Mouse (Mus musculus): ENCODE measurements around the gene Arhgef3. TPM values are rescaled to one million over a fixed set of nuclear protein-coding genes. Genes with fewer than 3 reads are reported as not detected.

Gene Arhgef3
- polyA plus RNA-seq, 1 experiment from 2014 or later, result 2.9 TPM

GRCm38 (mm10) chr14:27249121-27249520 is 134.4 kb downstream of the Arhgef3 start:
- no peak for ATAC-seq (replicated peaks; ENCODE audit: low FRiP score)
- WGBS, result 88% methylated on average over 1 of the region's 1 CpGs

DNA sequence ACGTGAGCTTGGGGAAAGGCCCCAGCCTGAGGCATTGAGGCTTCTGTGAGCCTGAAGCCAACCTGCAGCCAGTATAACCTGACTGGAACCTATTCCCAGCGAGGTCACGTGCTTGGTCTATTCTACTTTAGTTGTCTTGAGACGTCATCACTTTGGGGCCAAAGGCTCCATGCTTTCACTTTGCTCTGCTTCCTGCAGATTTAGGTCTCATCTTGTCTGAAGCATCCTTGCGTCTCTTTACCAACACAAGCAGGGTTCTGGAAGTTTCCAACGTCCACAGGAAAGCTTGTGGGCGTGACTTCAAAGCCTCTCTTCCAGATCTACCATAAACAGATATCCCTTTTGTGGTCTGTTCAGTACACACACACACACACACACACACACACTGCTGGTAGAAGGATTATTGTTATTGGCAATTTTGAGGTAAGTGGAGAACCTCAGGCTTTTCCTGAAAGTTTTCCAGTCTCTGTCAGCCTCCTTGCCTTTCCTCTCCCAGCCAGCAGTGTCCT is 135.6 kb downstream of the Arhgef3 start:
- no peak overlapping the region for H3K4me3 ChIP-seq (ENCODE audit: low read depth, low read length)
- no peak overlapping the region for H3K27ac ChIP-seq (ENCODE audit: low read depth, low read length)
- H3K4me1 ChIP-seq (replicated peaks; ENCODE audit: control insufficient read depth, insufficient read depth, low read length), result no peaks in the 10 kb centered on the region
- H3K36me3 ChIP-seq (ENCODE audit: control insufficient read depth, insufficient read depth, low read length), result no peaks in the 10 kb centered on the region
- DNase-seq (ENCODE audit: low spot score), result no peak
- no peaks in the 10 kb centered on the region for H3K9me3 ChIP-seq (ENCODE audit: control insufficient read depth, low read length)
- H3K4me2 ChIP-seq (ENCODE audit: low read depth, low read length, severe bottlenecking), result no peak overlapping the region
- H3K9ac ChIP-seq (ENCODE audit: low read length), result no peak overlapping the region
- no peaks in the 10 kb centered on the region for H3K27me3 ChIP-seq (ENCODE audit: control insufficient read depth, insufficient read depth, low read length)
- WGBS, result 86% methylated on average over 7 of the region's 7 CpGs
- no peak for ATAC-seq (replicated peaks; ENCODE audit: low FRiP score)

More at GRCm38 (mm10) chr14:27249121-27249520, 134.4 kb downstream of the Arhgef3 start:
- Histone ChIP-seq H3K9ac (ENCODE audit: low read length) (no peak overlapping the region), H3K9me3 (ENCODE audit: control insufficient read depth, low read length) (no peaks in the 10 kb centered on the region), H3K4me3 (ENCODE audit: low read depth, low read length) (no peak overlapping the region), H3K4me2 (ENCODE audit: low read depth, low read length, severe bottlenecking) (no peak overlapping the region), H3K27me3 (ENCODE audit: control insufficient read depth, insufficient read depth, low read length) (no peaks in the 10 kb centered on the region), H3K4me1 (replicated peaks; ENCODE audit: control insufficient read depth, insufficient read depth, low read length) (no peaks in the 10 kb centered on the region), H3K36me3 (ENCODE audit: control insufficient read depth, insufficient read depth, low read length) (no peaks in the 10 kb centered on the region), H3K27ac (ENCODE audit: low read depth, low read length) (no peak overlapping the region)
- no peak for DNase-seq (ENCODE audit: low spot score)

DNA sequence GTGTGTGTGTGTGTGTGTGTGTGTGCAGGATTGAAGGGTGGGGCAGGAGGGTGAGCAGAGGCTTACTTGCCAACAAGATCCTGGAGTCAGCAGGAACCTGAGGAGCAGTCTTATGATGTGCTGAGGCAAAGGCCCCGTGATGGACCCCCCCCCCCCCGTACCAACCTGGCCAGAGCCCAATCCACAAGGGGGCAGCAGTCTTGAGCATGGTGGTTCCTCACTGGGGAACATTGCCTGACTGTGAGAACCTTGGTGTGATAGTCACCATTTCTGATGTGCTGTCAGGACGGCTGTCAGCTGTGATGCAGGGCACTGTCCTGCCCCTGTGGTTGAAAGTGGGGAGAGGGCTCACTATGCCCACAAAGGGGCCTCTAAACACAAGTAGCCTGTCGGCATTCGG is 138.7 kb downstream of the Arhgef3 start:
- Histone ChIP-seq H3K27me3 (ENCODE audit: control insufficient read depth, insufficient read depth, low read length) (no peaks in the 10 kb centered on the region), H3K4me2 (ENCODE audit: low read depth, low read length, severe bottlenecking) (no peak overlapping the region), H3K4me3 (ENCODE audit: low read depth, low read length) (no peak overlapping the region), H3K4me1 (replicated peaks; ENCODE audit: control insufficient read depth, insufficient read depth, low read length) (no peaks in the 10 kb centered on the region), H3K36me3 (ENCODE audit: control insufficient read depth, insufficient read depth, low read length) (no peaks in the 10 kb centered on the region), H3K27ac (ENCODE audit: low read depth, low read length) (no peak overlapping the region), H3K9ac (ENCODE audit: low read length) (no peak overlapping the region), H3K9me3 (ENCODE audit: control insufficient read depth, low read length) (no peaks in the 10 kb centered on the region)
- DNase-seq (ENCODE audit: low spot score) (no peak), ATAC-seq (replicated peaks; ENCODE audit: low FRiP score) (no peak)
- WGBS, result 88% methylated on average over 5 of the region's 5 CpGs

DNA sequence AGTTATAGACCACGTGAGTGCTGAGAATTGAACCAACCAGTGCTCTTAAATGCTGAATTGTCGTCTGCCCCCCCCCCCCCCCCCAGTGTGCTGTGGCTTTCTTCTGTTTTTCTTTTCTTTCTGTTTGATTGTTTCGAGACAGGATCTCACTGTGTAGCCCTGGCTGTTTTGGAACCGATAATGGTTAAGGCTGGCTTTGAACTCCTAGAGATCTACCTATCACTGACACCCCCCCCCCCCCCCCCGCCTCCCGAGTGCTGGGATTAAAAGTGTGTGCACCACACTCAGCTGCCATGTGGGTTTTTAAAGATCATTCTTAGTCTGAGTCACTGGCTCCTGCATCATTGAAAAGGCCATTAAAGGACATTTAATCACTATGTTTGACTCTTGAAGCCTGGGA is 147.7 kb downstream of the Arhgef3 start:
- Histone ChIP-seq H3K27me3 (ENCODE audit: control insufficient read depth, insufficient read depth, low read length) (no peaks in the 10 kb centered on the region), H3K9me3 (ENCODE audit: control insufficient read depth, low read length) (no peaks in the 10 kb centered on the region), H3K36me3 (ENCODE audit: control insufficient read depth, insufficient read depth, low read length) (no peaks in the 10 kb centered on the region), H3K4me1 (replicated peaks; ENCODE audit: control insufficient read depth, insufficient read depth, low read length) (no peaks in the 10 kb centered on the region), H3K4me2 (ENCODE audit: low read depth, low read length, severe bottlenecking) (no peak overlapping the region), H3K27ac (ENCODE audit: low read depth, low read length) (no peak overlapping the region), H3K9ac (ENCODE audit: low read length) (no peak overlapping the region), H3K4me3 (ENCODE audit: low read depth, low read length) (no peak overlapping the region)
- ATAC-seq (replicated peaks; ENCODE audit: low FRiP score), result no peak
- 68% methylated on average over 6 of the region's 6 CpGs for WGBS
- no peak for DNase-seq (ENCODE audit: low spot score)

DNA sequence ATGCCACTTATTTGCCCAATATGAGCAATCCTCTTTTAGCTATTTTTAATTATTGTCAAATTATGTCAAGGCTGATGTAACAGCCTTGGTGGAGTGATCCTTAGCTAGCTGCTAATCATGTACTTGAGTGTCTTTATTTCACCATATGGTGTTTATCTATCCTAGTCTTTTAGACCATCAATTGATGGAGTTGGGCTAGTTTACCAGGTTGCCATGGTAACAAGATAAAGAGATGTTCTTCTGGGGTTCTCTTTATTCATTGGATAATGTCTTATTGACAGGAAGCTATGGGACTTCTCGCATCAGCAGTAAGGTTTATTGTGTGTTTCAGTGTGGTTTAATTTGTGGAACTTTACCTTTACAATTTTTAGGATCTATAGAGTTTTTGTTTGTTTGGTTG is 151.9 kb downstream of the Arhgef3 start:
- Histone ChIP-seq H3K27ac (ENCODE audit: low read depth, low read length) (no peak overlapping the region), H3K9ac (ENCODE audit: low read length) (no peak overlapping the region), H3K9me3 (ENCODE audit: control insufficient read depth, low read length) (no peaks in the 10 kb centered on the region), H3K4me1 (replicated peaks; ENCODE audit: control insufficient read depth, insufficient read depth, low read length) (no peaks in the 10 kb centered on the region), H3K27me3 (ENCODE audit: control insufficient read depth, insufficient read depth, low read length) (no peaks in the 10 kb centered on the region), H3K4me2 (ENCODE audit: low read depth, low read length, severe bottlenecking) (no peak overlapping the region), H3K36me3 (ENCODE audit: control insufficient read depth, insufficient read depth, low read length) (no peaks in the 10 kb centered on the region), H3K4me3 (ENCODE audit: low read depth, low read length) (no peak overlapping the region)
- ATAC-seq (replicated peaks; ENCODE audit: low FRiP score) (no peak), DNase-seq (ENCODE audit: low spot score) (no peak)
- 76% methylated on average over 1 of the region's 1 CpGs for WGBS

- 64% methylated on average over 5 of the region's 5 CpGs for WGBS
- Histone ChIP-seq H3K36me3 (ENCODE audit: control insufficient read depth, insufficient read depth, low read length) (no peaks in the 10 kb centered on the region), H3K9ac (ENCODE audit: low read length) (no peak overlapping the region), H3K4me1 (replicated peaks; ENCODE audit: control insufficient read depth, insufficient read depth, low read length) (peaks cover 3% of the 10 kb centered on the region; the same call in 1 of the 2 replicates), H3K4me2 (ENCODE audit: low read depth, low read length, severe bottlenecking) (no peak overlapping the region), H3K4me3 (ENCODE audit: low read depth, low read length) (no peak overlapping the region), H3K27me3 (ENCODE audit: control insufficient read depth, insufficient read depth, low read length) (no peaks in the 10 kb centered on the region), H3K27ac (ENCODE audit: low read depth, low read length) (no peak overlapping the region), H3K9me3 (ENCODE audit: control insufficient read depth, low read length) (no peaks in the 10 kb centered on the region)
- DNase-seq (ENCODE audit: low spot score) (no peak), ATAC-seq (replicated peaks; ENCODE audit: low FRiP score) (no peak)
Observed at GRCm38 (mm10) chr14:27268137-27268536, 153.4 kb downstream of the Arhgef3 start.

- Histone ChIP-seq H3K4me3 (ENCODE audit: low read depth, low read length) (no peak overlapping the region), H3K27ac (ENCODE audit: low read depth, low read length) (no peak overlapping the region), H3K27me3 (ENCODE audit: control insufficient read depth, insufficient read depth, low read length) (no peaks in the 10 kb centered on the region), H3K9me3 (ENCODE audit: control insufficient read depth, low read length) (no peaks in the 10 kb centered on the region), H3K36me3 (ENCODE audit: control insufficient read depth, insufficient read depth, low read length) (no peaks in the 10 kb centered on the region), H3K4me1 (replicated peaks; ENCODE audit: control insufficient read depth, insufficient read depth, low read length) (peaks cover 3% of the 10 kb centered on the region; the same call in 1 of the 2 replicates), H3K4me2 (ENCODE audit: low read depth, low read length, severe bottlenecking) (no peak overlapping the region), H3K9ac (ENCODE audit: low read length) (no peak overlapping the region)
- 86% methylated on average over 16 of the region's 16 CpGs for WGBS
- DNase-seq (ENCODE audit: low spot score), result no peak
- ATAC-seq (replicated peaks; ENCODE audit: low FRiP score), result no peak
Observed at GRCm38 (mm10) chr14:27268986-27269700, 154.4 kb downstream of the Arhgef3 start.

GRCm38 (mm10) chr14:27269836-27270235 is 155.1 kb downstream of the Arhgef3 start:
- ATAC-seq (replicated peaks; ENCODE audit: low FRiP score) (no peak), DNase-seq (ENCODE audit: low spot score) (no peak)
- Histone ChIP-seq H3K4me2 (ENCODE audit: low read depth, low read length, severe bottlenecking) (no peak overlapping the region), H3K36me3 (ENCODE audit: control insufficient read depth, insufficient read depth, low read length) (no peaks in the 10 kb centered on the region), H3K4me3 (ENCODE audit: low read depth, low read length) (no peak overlapping the region), H3K9ac (ENCODE audit: low read length) (no peak overlapping the region), H3K27ac (ENCODE audit: low read depth, low read length) (no peak overlapping the region), H3K9me3 (ENCODE audit: control insufficient read depth, low read length) (no peaks in the 10 kb centered on the region), H3K27me3 (ENCODE audit: control insufficient read depth, insufficient read depth, low read length) (no peaks in the 10 kb centered on the region), H3K4me1 (replicated peaks; ENCODE audit: control insufficient read depth, insufficient read depth, low read length) (peaks cover 3% of the 10 kb centered on the region; the same call in 1 of the 2 replicates)
- 82% methylated on average over 4 of the region's 4 CpGs for WGBS

GRCm38 (mm10) chr14:27270466-27270865 is 155.8 kb downstream of the Arhgef3 start:
- no peaks in the 10 kb centered on the region for H3K27me3 ChIP-seq (ENCODE audit: control insufficient read depth, insufficient read depth, low read length)
- DNase-seq (ENCODE audit: low spot score) (no peak), ATAC-seq (replicated peaks; ENCODE audit: low FRiP score) (no peak)
- no peak overlapping the region for H3K9ac ChIP-seq (ENCODE audit: low read length)
- no peak overlapping the region for H3K27ac ChIP-seq (ENCODE audit: low read depth, low read length)
- peaks cover 3% of the 10 kb centered on the region; the same call in 1 of the 2 replicates for H3K4me1 ChIP-seq (replicated peaks; ENCODE audit: control insufficient read depth, insufficient read depth, low read length)
- H3K36me3 ChIP-seq (ENCODE audit: control insufficient read depth, insufficient read depth, low read length), result no peaks in the 10 kb centered on the region
- WGBS, result 87% methylated on average over 4 of the region's 4 CpGs
- no peak overlapping the region for H3K4me2 ChIP-seq (ENCODE audit: low read depth, low read length, severe bottlenecking)
- H3K9me3 ChIP-seq (ENCODE audit: control insufficient read depth, low read length), result no peaks in the 10 kb centered on the region
- H3K4me3 ChIP-seq (ENCODE audit: low read depth, low read length), result no peak overlapping the region
